ENCODE assay signal across 12 mouse cellular contexts in genomic region chr7:64728816-64729215, GRCm38 (mm10).
"Had no signal": no experiment of that assay in that cellular context is flagged by ENCODE, and none has a peak within 500 bp of the region (broad histone marks: within the 10 kb centered on the region; RNA-seq: fewer than 3 reads in every experiment).

No protein-coding gene starts in this region.

- H3K4me3 ChIP-seq: limb, embryonic 10.5 days; liver, embryonic 13.5 days; megakaryocyte, embryonic 14.5 days; midbrain, embryonic 15.5 days had no signal

- DNase-seq: kidney, adult 8-10 months; kidney, postnatal 25 days; liver, embryonic 13.5 days; liver, postnatal 0 days; thymus, postnatal 4 days had no signal

- ATAC-seq: intestine, postnatal 0 days; liver, postnatal 0 days had no signal

- H3K4me2 ChIP-seq: liver, embryonic 13.5 days; midbrain, embryonic 11.5 days; midbrain, embryonic 15.5 days had no signal

- H3K27me3 ChIP-seq: liver, embryonic 13.5 days; megakaryocyte, embryonic 14.5 days; midbrain, embryonic 15.5 days had no signal

- H3K36me3 ChIP-seq: limb, embryonic 10.5 days; liver, embryonic 13.5 days; midbrain, embryonic 15.5 days had no signal

- H3K9me3 ChIP-seq: limb, embryonic 10.5 days; liver, embryonic 13.5 days; midbrain, embryonic 15.5 days had no signal

- H3K9ac ChIP-seq: liver, embryonic 13.5 days; liver, postnatal 0 days; midbrain, embryonic 15.5 days had no signal

- H3K27ac ChIP-seq: limb, embryonic 10.5 days; liver, embryonic 13.5 days; macrophage; midbrain, embryonic 15.5 days; stomach, postnatal 0 days had no signal

- H3K4me1 ChIP-seq: limb, embryonic 10.5 days; liver, embryonic 13.5 days had no signal
